Mouse (Mus musculus) urinary bladder, postnatal 10 days (tissue): ENCODE data around the gene Sec14l1.

Source experiments
- DNase-seq: peaks from one replicate; pipeline ENCODE4 v3.0.0; 2022; ENCODE audit warnings: low spot score

Gene Sec14l1

DNA sequence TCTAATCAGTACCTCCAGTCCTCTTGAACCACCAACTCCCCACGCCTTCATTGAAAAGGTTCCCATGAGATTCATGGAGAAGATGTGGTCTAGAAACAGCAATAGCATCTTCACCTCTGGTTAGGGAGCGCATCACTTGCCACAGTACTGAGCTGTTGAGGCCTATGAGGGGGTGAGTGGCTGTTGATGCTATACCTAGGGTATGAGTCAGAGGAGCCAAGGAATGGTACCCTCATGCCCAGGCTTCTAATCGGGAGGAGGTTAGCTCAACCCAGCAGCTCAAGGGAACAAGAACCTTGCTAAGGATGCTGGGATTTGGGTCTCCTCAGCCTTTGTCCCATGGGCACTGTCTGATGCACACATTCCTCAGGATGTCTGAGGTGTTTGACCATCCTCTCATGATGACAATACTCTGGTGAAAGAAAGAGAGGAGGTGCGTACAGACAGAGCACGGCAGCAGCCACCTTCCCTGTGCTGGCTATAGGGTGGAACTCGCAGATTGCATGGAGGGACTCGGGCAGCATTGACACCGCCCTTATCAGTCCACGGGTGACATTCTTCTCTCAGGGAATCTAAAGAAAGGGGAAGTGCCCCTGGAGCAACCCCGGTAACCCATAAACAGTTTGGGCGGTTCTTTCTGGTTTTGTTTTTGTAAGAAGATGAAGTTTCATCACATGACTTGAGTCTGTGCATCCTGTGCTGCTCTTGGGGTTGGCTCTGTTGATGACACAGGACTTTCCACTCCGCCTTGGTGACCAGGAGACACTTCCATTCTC, 5.6 kb upstream of the Sec14l1 start:
- no peak for DNase-seq

GRCm38 (mm10) chr11:117111967-117112648, 2.9 kb upstream of the Sec14l1 start:
- DNase-seq = no peak

DNA sequence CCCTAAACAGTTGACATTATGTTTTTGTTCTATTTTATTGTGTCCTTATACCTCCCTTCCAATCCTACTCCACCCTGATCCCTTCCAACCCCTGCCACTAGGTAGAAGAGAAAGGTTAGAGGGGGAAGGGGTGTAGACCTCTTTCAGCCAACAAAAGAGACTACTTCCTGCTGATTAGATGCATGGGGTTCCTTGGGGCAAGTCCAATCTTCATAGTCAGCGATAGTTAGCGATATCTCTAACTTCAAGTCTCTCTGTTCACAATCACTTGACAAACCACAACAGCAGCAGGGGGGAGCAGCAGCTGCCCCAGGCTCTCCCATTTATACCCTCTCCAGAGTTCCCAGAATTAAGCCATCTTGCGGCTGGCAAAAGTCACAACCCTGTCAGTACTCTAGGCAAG, 2.3 kb upstream of the Sec14l1 start:
- no peak for DNase-seq

DNA sequence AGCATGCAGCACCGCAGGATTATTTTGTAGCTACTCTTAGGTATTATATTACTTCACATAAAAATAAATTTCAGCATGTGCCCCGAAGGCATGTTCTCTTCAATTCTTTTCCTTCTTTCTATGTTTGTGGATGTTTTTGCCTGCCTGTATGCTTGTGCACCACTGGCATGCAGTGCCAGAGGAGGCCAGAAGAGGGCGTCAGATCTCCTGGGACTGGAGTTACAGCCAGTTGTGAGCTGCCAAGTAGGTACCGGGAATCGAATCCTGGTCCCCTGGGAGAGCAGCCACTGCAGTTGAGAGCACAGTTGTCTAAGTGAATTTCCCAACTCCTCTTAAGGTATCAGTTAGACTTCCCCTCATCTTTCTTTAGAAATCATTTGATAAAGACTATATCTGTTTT, 1.6 kb upstream of the Sec14l1 start:
- no peak for DNase-seq

GRCm38 (mm10) chr11:117114231-117114591, 757 bp upstream of the Sec14l1 start:
- DNase-seq = no peak

DNA sequence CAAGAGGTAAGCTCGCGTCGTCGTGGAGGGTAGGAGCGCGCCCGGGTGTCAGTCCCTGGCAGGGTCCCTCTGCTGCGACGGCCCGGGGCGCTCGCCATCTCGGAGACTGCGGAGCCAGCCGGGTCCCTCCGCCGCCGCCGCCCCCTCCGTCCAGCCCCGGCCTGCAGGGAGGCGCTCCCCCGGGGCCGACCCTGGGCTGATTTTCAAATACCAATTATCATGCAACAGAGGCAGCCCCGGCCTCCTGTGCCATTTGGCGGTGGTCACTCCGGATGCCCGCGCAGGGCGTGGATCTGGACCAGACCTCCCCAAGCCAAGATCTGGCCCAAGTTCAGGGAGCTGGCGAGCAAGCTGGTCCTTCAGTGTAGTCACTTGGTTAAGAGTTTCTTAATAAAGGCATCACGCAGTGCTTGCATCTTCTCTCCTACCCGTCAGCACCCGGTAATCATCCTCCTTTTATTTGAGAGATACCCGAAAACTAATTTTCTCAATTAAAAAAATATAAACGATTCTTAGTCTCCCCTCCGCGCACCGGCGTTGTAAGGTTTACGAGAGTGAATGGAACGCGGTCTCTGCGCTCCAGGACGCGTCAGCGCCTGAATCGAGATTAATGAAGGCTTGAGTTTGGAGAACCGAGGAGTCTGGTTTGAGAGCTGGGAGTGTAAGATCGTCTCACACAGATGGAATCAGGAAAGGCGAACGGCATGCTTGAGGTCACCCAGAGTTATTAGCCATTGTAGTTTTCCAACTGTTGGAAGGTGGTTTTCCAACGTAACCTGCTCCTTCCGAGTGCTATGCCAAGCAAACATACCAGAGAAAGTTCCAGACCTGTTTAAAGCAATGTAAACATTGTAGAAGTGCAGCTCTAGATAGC, 615 bp downstream of the Sec14l1 start:
- no peak for DNase-seq

GRCm38 (mm10) chr11:117116350-117117303, 1.7 kb downstream of the Sec14l1 start:
- no peak for DNase-seq

- no peak for DNase-seq
Observed at GRCm38 (mm10) chr11:117117321-117117720, 2.4 kb downstream of the Sec14l1 start.

GRCm38 (mm10) chr11:117117791-117118190, 2.8 kb downstream of the Sec14l1 start:
- no peak for DNase-seq

GRCm38 (mm10) chr11:117118248-117118647, 3.3 kb downstream of the Sec14l1 start:
- DNase-seq = no peak

DNA sequence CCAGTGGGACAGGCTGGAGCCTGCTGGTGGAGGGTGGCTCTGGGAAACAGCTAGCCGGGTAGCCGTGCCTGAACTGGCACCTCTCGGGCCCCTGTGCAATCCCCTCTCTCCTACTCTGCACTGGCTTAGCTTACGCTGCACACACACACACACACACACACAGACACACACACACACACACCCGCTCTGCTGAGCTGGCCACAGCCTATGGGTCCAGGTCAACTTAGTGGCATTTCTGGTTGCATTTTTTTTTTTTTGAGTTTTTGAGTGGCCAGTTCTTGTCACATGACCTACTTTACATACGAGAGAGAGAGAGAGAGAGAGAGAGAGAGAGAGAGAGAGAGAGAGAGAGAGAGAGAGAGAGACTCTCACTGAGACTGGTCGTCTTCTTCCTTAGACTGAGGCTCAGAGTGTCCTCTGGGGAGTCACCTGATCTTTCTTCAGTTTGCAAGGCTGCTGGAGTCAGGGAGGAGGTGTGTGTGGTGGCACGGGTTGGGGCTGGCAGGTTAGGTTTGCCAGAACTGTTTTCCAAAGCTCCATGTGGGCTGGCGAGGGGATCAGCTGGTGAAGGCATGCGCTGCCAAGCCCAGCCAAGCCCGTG, 3.9 kb downstream of the Sec14l1 start:
- DNase-seq = no peak

DNA sequence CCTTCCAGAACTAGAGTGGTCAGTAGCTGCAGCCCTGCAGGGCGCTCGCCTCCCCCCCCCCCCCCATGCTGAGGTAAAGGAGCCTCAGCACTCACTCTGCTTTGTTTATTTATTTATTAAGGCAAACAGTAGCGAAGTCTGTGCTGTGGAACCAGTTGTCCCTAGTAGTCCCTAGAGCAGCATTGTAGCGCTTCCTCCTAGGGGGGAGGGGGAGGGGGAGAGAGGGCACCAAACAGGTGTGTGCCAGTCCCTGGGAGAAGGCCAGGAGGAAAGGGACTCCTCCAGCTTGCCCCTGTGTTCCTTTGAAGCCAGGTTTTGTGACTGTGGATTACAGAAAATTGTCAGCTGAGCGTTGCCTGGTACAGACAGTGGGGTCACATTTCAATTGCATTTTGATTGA, 4.8 kb downstream of the Sec14l1 start:
- no peak for DNase-seq

DNA sequence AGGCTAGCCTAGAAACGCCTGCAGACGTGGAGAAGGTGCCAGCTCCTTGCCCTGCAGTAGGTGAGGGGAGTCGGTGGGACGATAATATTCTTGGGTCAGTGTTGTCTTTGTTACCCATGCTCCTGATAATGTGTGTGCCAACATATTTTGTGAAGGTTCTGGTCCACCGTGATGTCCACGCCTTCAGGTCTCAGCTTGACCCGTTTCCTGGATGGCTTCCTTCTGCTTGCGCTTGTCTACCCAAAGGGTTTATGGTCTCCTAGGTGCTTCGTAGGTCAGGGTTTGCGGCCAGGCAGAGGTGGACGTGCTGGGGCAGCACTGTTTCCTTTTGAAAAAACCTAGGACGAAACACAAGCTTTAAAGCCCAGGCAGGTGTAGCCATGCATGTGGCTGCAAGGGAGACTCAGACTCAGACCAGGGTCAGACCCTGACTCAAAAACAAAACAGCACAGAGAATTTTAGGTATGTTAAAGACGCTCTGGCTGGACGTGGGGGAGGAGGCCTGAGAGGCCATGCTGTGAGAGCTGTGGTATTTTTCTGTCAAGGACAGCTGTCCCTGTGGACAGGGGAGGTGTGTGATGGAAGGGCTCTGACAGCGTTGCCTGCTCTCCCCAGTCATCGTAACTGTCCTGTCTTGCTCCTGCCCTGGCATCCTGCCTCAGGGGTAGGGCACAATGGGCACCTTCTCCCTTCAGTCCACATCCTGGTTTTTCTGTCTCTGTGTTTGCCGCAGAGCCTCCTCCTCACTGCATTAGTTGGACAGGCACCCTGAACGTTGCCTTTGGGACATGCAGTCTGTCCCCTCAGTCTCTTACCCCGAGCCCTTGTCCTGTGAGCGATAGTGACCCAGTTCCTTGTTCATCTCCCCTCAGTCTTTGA, 5.6 kb downstream of the Sec14l1 start:
- DNase-seq = no peak

DNA sequence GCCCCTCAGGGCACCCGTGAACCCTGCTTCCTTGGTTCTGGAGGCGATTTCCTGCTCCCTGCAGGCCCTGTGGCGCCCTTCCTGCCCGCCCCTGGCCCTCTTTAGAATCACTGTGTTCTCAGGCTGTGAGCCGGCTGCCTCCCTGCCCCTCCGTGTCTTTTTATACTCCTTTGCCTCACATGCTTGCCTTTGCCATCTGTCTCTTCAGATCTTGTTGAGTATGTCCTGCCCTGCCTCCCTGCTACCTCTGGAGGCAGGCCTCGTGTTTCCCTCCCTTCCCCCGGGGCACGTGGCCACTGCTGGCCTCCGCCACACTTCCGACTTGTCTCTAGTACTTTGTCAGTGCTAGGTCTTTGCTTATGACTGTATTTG, 6.2 kb downstream of the Sec14l1 start:
- no peak for DNase-seq

- DNase-seq = no peak
Observed at GRCm38 (mm10) chr11:117121954-117122353, 7.0 kb downstream of the Sec14l1 start.

DNA sequence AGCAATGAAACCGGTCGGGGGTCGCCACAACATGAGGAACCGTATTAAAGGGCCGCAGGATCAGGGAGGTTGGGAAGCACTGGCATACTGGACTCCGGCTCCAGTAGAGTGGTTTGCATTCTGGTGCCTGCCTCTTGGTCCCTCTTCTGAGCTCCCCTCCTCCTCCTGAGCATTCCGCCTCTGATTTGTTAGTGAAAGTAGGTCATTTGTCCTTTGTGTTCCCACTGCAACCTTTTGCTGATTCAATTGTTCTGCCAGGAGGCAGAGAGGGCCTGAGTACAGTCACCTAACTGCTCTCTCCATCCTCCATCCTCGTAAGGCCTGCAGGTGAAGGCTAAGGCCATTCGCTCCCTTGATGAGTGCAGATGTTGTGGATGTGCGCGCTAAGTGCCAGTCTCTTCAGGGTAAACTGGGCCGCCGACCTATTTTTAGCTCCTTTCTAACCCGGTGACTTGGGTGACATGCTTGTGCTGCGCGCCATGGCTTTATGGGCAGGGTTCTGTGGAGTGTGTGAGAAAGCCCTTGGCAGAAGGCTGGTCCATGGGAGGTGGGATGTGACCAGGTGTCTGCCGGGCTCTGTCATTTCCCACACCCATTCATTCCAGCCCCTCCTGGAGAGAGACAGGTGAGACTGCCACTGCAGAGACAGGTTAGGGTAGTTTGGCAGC, 8.6 kb downstream of the Sec14l1 start:
- no peak for DNase-seq

GRCm38 (mm10) chr11:117124539-117124938, 9.6 kb downstream of the Sec14l1 start:
- no peak for DNase-seq

GRCm38 (mm10) chr11:117127250-117127837, 12.4 kb downstream of the Sec14l1 start:
- no peak for DNase-seq

DNA sequence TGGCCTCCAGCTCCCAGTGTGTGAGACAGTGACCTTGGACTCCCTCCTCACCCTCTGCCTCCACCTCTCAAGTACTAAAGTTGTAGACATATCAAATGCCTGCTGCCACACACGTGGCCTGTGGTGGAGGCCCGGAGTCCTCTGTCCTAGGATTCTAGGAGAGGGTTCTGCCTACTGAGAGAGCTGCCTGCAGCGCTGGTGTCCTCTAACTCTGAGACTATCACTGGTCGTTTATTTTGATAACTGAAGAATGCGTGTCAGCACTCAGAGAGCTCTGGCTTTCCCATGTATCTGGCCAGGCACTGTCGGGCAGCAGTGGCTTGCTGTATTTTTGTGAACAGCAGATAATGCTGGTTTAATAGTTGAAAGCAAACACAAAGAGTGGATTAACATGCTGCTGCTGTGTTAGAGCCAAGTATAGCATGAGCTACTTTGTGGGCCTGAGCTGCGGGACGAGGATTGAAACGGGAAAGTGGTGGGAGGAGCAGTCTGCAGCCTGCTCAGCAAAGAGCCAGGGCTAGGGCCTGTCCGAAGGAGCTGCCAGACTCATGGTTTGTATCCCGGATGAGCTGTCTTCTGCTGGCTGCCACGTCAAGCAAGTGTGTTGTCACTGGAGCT, 13.1 kb downstream of the Sec14l1 start:
- DNase-seq = no peak
